Mouse (Mus musculus) neural tube, embryonic 13.5 days (tissue): ENCODE data around the gene Dync1li2. TPM values are rescaled to one million over a fixed set of nuclear protein-coding genes. Genes with fewer than 3 reads are reported as not detected.

Source experiments
- ATAC-seq: fragments of 200-750 bp; cut with Nextera tagmentation; 2 replicates; pipeline ENCODE4 v1.8.0; 2017; ENCODE audit warnings: low read depth, mild to moderate bottlenecking, moderate TSS enrichment, moderate library complexity
- H3K27ac ChIP-seq: fragments of 300-500 bp; sonication (generic); replicated peaks from 2 replicates; pipeline ENCODE4 v1.5.1; 2015; ENCODE audit warnings: moderate library complexity, mild to moderate bottlenecking, inconsistent platforms
- H3K27me3 ChIP-seq: fragments of 300-500 bp; sonication (generic); 2 replicates; pipeline ENCODE4 v1.6.1; 2015; ENCODE audit warnings: mild to moderate bottlenecking, inconsistent platforms
- H3K36me3 ChIP-seq: fragments of 300-500 bp; sonication (generic); 2 replicates; pipeline ENCODE4 v1.6.1; 2015; ENCODE audit warnings: mild to moderate bottlenecking, inconsistent platforms
- H3K4me1 ChIP-seq: fragments of 300-500 bp; sonication (generic); replicated peaks from 2 replicates; pipeline ENCODE4 v1.6.1; 2015; ENCODE audit warnings: inconsistent platforms
- H3K4me2 ChIP-seq: fragments of 300-500 bp; sonication (generic); 2 replicates; pipeline ENCODE4 v1.6.1; 2015; ENCODE audit warnings: inconsistent platforms, mild to moderate bottlenecking, moderate library complexity
- H3K4me3 ChIP-seq: fragments of 300-500 bp; sonication (generic); 2 replicates; pipeline ENCODE4 v1.5.1; 2015; ENCODE audit warnings: mild to moderate bottlenecking, inconsistent platforms
- H3K9ac ChIP-seq: fragments of 300-500 bp; sonication (generic); 2 replicates; pipeline ENCODE4 v1.6.1; 2015; ENCODE audit warnings: moderate library complexity, mild to moderate bottlenecking, inconsistent platforms
- H3K9me3 ChIP-seq: fragments of 300-500 bp; sonication (generic); 2 replicates; pipeline ENCODE4 v1.6.1; 2016; ENCODE audit warnings: inconsistent platforms
- WGBS: fragments of 180-500 bp; shearing (Covaris S2); methylation state at CpG from one replicate; pipeline ENCODE4 v1.1.7; 2015; 5-methylcytosine and 5-hydroxymethylcytosine counted together
- polyA plus RNA-seq: library from polyadenylated mRNA; unstranded; fragments of >200 nt; fragmentation: Nextera tagmentation; extraction: Ambion mirVana; gene quantifications from 2 replicates; pipeline ENCODE4 v1.2.1, GENCODE M21; 2015

Gene Dync1li2
- polyA plus RNA-seq, 1 experiment from 2014 or later: 95.5 TPM

- Histone ChIP-seq H3K4me1 (no peaks in the 10 kb centered on the region), H3K4me3 (no peak overlapping the region), H3K27ac (no peak overlapping the region), H3K27me3 (no peaks in the 10 kb centered on the region), H3K9ac (no peak overlapping the region), H3K4me2 (no peak overlapping the region), H3K9me3 (no peaks in the 10 kb centered on the region), H3K36me3 (peaks cover 16% of the 10 kb centered on the region)
- 80% methylated on average over 7 of the region's 7 CpGs for WGBS
- ATAC-seq: no peak
Observed at GRCm38 (mm10) chr8:104412805-104413532, 29.9 kb downstream of the Dync1li2 start.

- no peak overlapping the region for H3K4me2 ChIP-seq
- no peaks in the 10 kb centered on the region for H3K4me1 ChIP-seq
- no peak overlapping the region for H3K9ac ChIP-seq
- no peak for ATAC-seq
- H3K9me3 ChIP-seq: no peaks in the 10 kb centered on the region
- peaks cover 6% of the 10 kb centered on the region for H3K36me3 ChIP-seq
- WGBS: 96% methylated on average over 3 of the region's 3 CpGs
- no peaks in the 10 kb centered on the region for H3K27me3 ChIP-seq
- H3K4me3 ChIP-seq: no peak overlapping the region
- no peak overlapping the region for H3K27ac ChIP-seq
Observed at GRCm38 (mm10) chr8:104411972-104412371, 30.9 kb downstream of the Dync1li2 start.

GRCm38 (mm10) chr8:104411468-104411867 lies 31.4 kb downstream of the Dync1li2 start:
- Histone ChIP-seq H3K9me3 (no peaks in the 10 kb centered on the region), H3K27me3 (no peaks in the 10 kb centered on the region), H3K4me1 (no peaks in the 10 kb centered on the region), H3K4me3 (no peak overlapping the region), H3K27ac (no peak overlapping the region), H3K4me2 (no peak overlapping the region), H3K36me3 (peaks cover 5% of the 10 kb centered on the region), H3K9ac (no peak overlapping the region)
- 89% methylated on average over 3 of the region's 3 CpGs for WGBS
- ATAC-seq: no peak

- Histone ChIP-seq H3K36me3 (peaks cover 5% of the 10 kb centered on the region; the same call in 1 of the 2 replicates), H3K4me2 (no peak overlapping the region), H3K4me3 (no peak overlapping the region), H3K27me3 (no peaks in the 10 kb centered on the region), H3K9ac (no peak overlapping the region), H3K9me3 (no peaks in the 10 kb centered on the region), H3K27ac (no peak overlapping the region), H3K4me1 (no peaks in the 10 kb centered on the region)
- ATAC-seq: no peak
- 51% methylated on average over 7 of the region's 7 CpGs for WGBS
Observed at GRCm38 (mm10) chr8:104410628-104411273, 32.1 kb downstream of the Dync1li2 start.

GRCm38 (mm10) chr8:104408328-104409110 lies 34.3 kb downstream of the Dync1li2 start:
- no peak overlapping the region for H3K4me2 ChIP-seq
- ATAC-seq: no peak
- WGBS: 89% methylated on average over 7 of the region's 7 CpGs
- H3K27me3 ChIP-seq: no peaks in the 10 kb centered on the region
- H3K4me3 ChIP-seq: no peak overlapping the region
- no peak overlapping the region for H3K27ac ChIP-seq
- no peaks in the 10 kb centered on the region for H3K9me3 ChIP-seq
- H3K4me1 ChIP-seq: no peaks in the 10 kb centered on the region
- no peak overlapping the region for H3K9ac ChIP-seq
- H3K36me3 ChIP-seq: no peaks in the 10 kb centered on the region

GRCm38 (mm10) chr8:104406340-104407128 lies 36.3 kb downstream of the Dync1li2 start:
- no peak overlapping the region for H3K4me3 ChIP-seq
- H3K4me2 ChIP-seq: no peak overlapping the region
- H3K9me3 ChIP-seq: no peaks in the 10 kb centered on the region
- H3K4me1 ChIP-seq: no peaks in the 10 kb centered on the region
- WGBS: 91% methylated on average over 6 of the region's 6 CpGs
- H3K27me3 ChIP-seq: no peaks in the 10 kb centered on the region
- H3K27ac ChIP-seq: no peak overlapping the region
- H3K36me3 ChIP-seq: no peaks in the 10 kb centered on the region
- no peak overlapping the region for H3K9ac ChIP-seq
- no peak for ATAC-seq

GRCm38 (mm10) chr8:104405430-104406187 lies 37.2 kb downstream of the Dync1li2 start:
- Histone ChIP-seq H3K4me3 (no peak overlapping the region), H3K36me3 (no peaks in the 10 kb centered on the region), H3K4me1 (no peaks in the 10 kb centered on the region), H3K9ac (no peak overlapping the region), H3K9me3 (no peaks in the 10 kb centered on the region), H3K27me3 (no peaks in the 10 kb centered on the region), H3K4me2 (no peak overlapping the region), H3K27ac (no peak overlapping the region)
- 77% methylated on average over 15 of the region's 15 CpGs for WGBS
- no peak for ATAC-seq

GRCm38 (mm10) chr8:104403596-104403995 lies 39.3 kb downstream of the Dync1li2 start:
- Histone ChIP-seq H3K27ac (no peak overlapping the region), H3K27me3 (no peaks in the 10 kb centered on the region), H3K36me3 (no peaks in the 10 kb centered on the region), H3K9me3 (no peaks in the 10 kb centered on the region), H3K4me3 (no peak overlapping the region), H3K4me1 (no peaks in the 10 kb centered on the region), H3K4me2 (no peak overlapping the region), H3K9ac (no peak overlapping the region)
- ATAC-seq: no peak
- 80% methylated on average over 3 of the region's 3 CpGs for WGBS

GRCm38 (mm10) chr8:104395703-104396357 lies 47.0 kb downstream of the Dync1li2 start, which contains the start of gene Cmtm4:
Gene Cmtm4, minus strand, starts transcription at chr8:104395807.
- no peaks in the 10 kb centered on the region for H3K36me3 ChIP-seq
- ATAC-seq: peak; percentile 80
- H3K4me1 ChIP-seq: peaks cover 23% of the 10 kb centered on the region
- no peaks in the 10 kb centered on the region for H3K27me3 ChIP-seq
- H3K27ac ChIP-seq: peak within 1 kb of the TSS; percentile 79
- H3K9ac ChIP-seq: peak within 1 kb of the TSS; percentile 89
- peak within 1 kb of the TSS; percentile 95 for H3K4me2 ChIP-seq
- peaks cover 6% of the 10 kb centered on the region; the same call in 1 of the 2 replicates for H3K9me3 ChIP-seq
- H3K4me3 ChIP-seq: peak within 1 kb of the TSS; percentile 85
- WGBS: 1% methylated on average over 38 of the region's 54 CpGs

GRCm38 (mm10) chr8:104394801-104395702 lies 47.8 kb downstream of the Dync1li2 start:
- WGBS: 1% methylated on average over 63 of the region's 82 CpGs
- peak overlapping the region; percentile 85 for H3K4me3 ChIP-seq
- peaks cover 23% of the 10 kb centered on the region for H3K4me1 ChIP-seq
- no peaks in the 10 kb centered on the region for H3K27me3 ChIP-seq
- peaks cover 6% of the 10 kb centered on the region; the same call in 1 of the 2 replicates for H3K9me3 ChIP-seq
- peak overlapping the region; percentile 89 for H3K9ac ChIP-seq
- peak overlapping the region; percentile 95 for H3K4me2 ChIP-seq
- peak; percentile 83 for ATAC-seq
- peak overlapping the region; percentile 79 for H3K27ac ChIP-seq
- no peaks in the 10 kb centered on the region for H3K36me3 ChIP-seq
